Mouse (Mus musculus): ENCODE measurements around the gene Pmm1. TPM values are rescaled to one million over a fixed set of nuclear protein-coding genes. Genes with fewer than 3 reads are reported as not detected.
"Not testable (repeated sequence)": the region's sequence is repeated elsewhere in the genome, so short reads cannot be mapped to it uniquely, and the experiment has no call there.

The Pmm1 gene
- polyA plus RNA-seq, 1 experiment from 2014 or later, result 108 TPM

- H3K27me3 ChIP-seq; ATAC-seq (ENCODE audit: low FRiP score, low read depth); H3K27ac ChIP-seq (replicated peaks); H3K9ac ChIP-seq; H3K9me3 ChIP-seq; H3K36me3 ChIP-seq; H3K4me2 ChIP-seq; H3K4me3 ChIP-seq; H3K4me1 ChIP-seq (replicated peaks): not testable (repeated sequence)
- 74% methylated on average over 6 of the region's 6 CpGs for WGBS
Measured at GRCm38 (mm10) chr15:81969635-81970034, 8.9 kb upstream of the Pmm1 start.

GRCm38 (mm10) chr15:81969173-81969572 lies 8.4 kb upstream of the Pmm1 start:
- WGBS, result 81% methylated on average over 7 of the region's 7 CpGs
- H3K27me3 ChIP-seq, result no peaks in the 10 kb centered on the region
- no peak for ATAC-seq (ENCODE audit: low FRiP score, low read depth)
- 0 out of 2 replicates have a peak, but pooled peaks cover 6% of the 10 kb centered on the region for H3K9me3 ChIP-seq
- H3K4me1 ChIP-seq (replicated peaks), result no peaks in the 10 kb centered on the region
- no peak overlapping the region for H3K4me3 ChIP-seq
- H3K36me3 ChIP-seq, result no peaks in the 10 kb centered on the region
- H3K27ac ChIP-seq (replicated peaks), result no peak overlapping the region
- H3K9ac ChIP-seq, result no peak overlapping the region
- no peak overlapping the region for H3K4me2 ChIP-seq

- Histone ChIP-seq H3K9ac (no peak overlapping the region), H3K4me1 (replicated peaks) (no peaks in the 10 kb centered on the region), H3K27me3 (no peaks in the 10 kb centered on the region), H3K27ac (replicated peaks) (no peak overlapping the region), H3K4me3 (no peak overlapping the region), H3K9me3 (0 out of 2 replicates have a peak, but pooled peaks cover 6% of the 10 kb centered on the region), H3K36me3 (no peaks in the 10 kb centered on the region), H3K4me2 (no peak overlapping the region)
- WGBS, result 63% methylated on average over 2 of the region's 2 CpGs
- ATAC-seq (ENCODE audit: low FRiP score, low read depth), result no peak
Measured at GRCm38 (mm10) chr15:81968447-81968846, 7.7 kb upstream of the Pmm1 start.

- no peaks in the 10 kb centered on the region for H3K4me1 ChIP-seq (replicated peaks)
- no peaks in the 10 kb centered on the region for H3K27me3 ChIP-seq
- H3K9ac ChIP-seq, result no peak overlapping the region
- H3K9me3 ChIP-seq, result 0 out of 2 replicates have a peak, but pooled peaks cover 3% of the 10 kb centered on the region
- no peaks in the 10 kb centered on the region for H3K36me3 ChIP-seq
- no peak overlapping the region for H3K27ac ChIP-seq (replicated peaks)
- WGBS, result 94% methylated on average over 5 of the region's 5 CpGs
- ATAC-seq (ENCODE audit: low FRiP score, low read depth), result no peak
- H3K4me3 ChIP-seq, result no peak overlapping the region
- no peak overlapping the region for H3K4me2 ChIP-seq
Measured at GRCm38 (mm10) chr15:81967821-81968220, 7.1 kb upstream of the Pmm1 start.

GRCm38 (mm10) chr15:81966062-81966829 lies 5.5 kb upstream of the Pmm1 start:
- Histone ChIP-seq H3K9me3 (no peaks in the 10 kb centered on the region), H3K27me3 (no peaks in the 10 kb centered on the region), H3K4me2 (no peak overlapping the region), H3K27ac (replicated peaks) (no peak overlapping the region), H3K9ac (no peak overlapping the region), H3K4me1 (replicated peaks) (no peaks in the 10 kb centered on the region), H3K36me3 (no peaks in the 10 kb centered on the region), H3K4me3 (no peak overlapping the region)
- 90% methylated on average over 10 of the region's 14 CpGs for WGBS
- no peak for ATAC-seq (ENCODE audit: low FRiP score, low read depth)

- Histone ChIP-seq H3K9me3 (no peaks in the 10 kb centered on the region), H3K27me3 (no peaks in the 10 kb centered on the region), H3K27ac (replicated peaks) (no peak overlapping the region), H3K4me2 (no peak overlapping the region), H3K9ac (no peak overlapping the region), H3K36me3 (no peaks in the 10 kb centered on the region), H3K4me3 (no peak overlapping the region), H3K4me1 (replicated peaks) (peaks cover 3% of the 10 kb centered on the region)
- no peak for ATAC-seq (ENCODE audit: low FRiP score, low read depth)
- WGBS, result 71% methylated on average over 4 of the region's 4 CpGs
Measured at GRCm38 (mm10) chr15:81964980-81965545, 4.3 kb upstream of the Pmm1 start.

GRCm38 (mm10) chr15:81964262-81964661 lies 3.5 kb upstream of the Pmm1 start:
- WGBS, result 62% methylated on average over 1 of the region's 1 CpGs
- no peak for ATAC-seq (ENCODE audit: low FRiP score, low read depth)
- Histone ChIP-seq H3K27me3 (no peaks in the 10 kb centered on the region), H3K4me1 (replicated peaks) (peaks cover 11% of the 10 kb centered on the region), H3K9me3 (no peaks in the 10 kb centered on the region), H3K27ac (replicated peaks) (no peak overlapping the region), H3K4me3 (no peak overlapping the region), H3K36me3 (no peaks in the 10 kb centered on the region), H3K9ac (no peak overlapping the region), H3K4me2 (no peak overlapping the region)

GRCm38 (mm10) chr15:81961078-81961451 lies 335 bp upstream of the Pmm1 start:
- peak overlapping the region; percentile 89 for H3K27ac ChIP-seq (replicated peaks)

GRCm38 (mm10) chr15:81958906-81959305 lies 1.8 kb downstream of the Pmm1 start:
- 91% methylated on average over 3 of the region's 3 CpGs for WGBS
- Histone ChIP-seq H3K4me2 (peak overlapping the region; percentile 86), H3K9ac (no peak overlapping the region), H3K4me1 (replicated peaks) (peaks cover 16% of the 10 kb centered on the region), H3K36me3 (peaks cover 16% of the 10 kb centered on the region), H3K27ac (replicated peaks) (no peak overlapping the region), H3K27me3 (no peaks in the 10 kb centered on the region), H3K4me3 (no peak overlapping the region), H3K9me3 (no peaks in the 10 kb centered on the region)
- no peak for ATAC-seq (ENCODE audit: low FRiP score, low read depth)

More at GRCm38 (mm10) chr15:81961078-81961451, 335 bp upstream of the Pmm1 start:
- Histone ChIP-seq H3K36me3 (no peaks in the 10 kb centered on the region), H3K9me3 (no peaks in the 10 kb centered on the region), H3K4me1 (replicated peaks) (peaks cover 16% of the 10 kb centered on the region), H3K27me3 (no peaks in the 10 kb centered on the region), H3K4me3 (peak overlapping the region; percentile 66), H3K9ac (no peak overlapping the region), H3K4me2 (peak overlapping the region; percentile 86)
- 4% methylated on average over 7 of the region's 8 CpGs for WGBS
- ATAC-seq (ENCODE audit: low FRiP score, low read depth), result no peak; the same call in 1 of the 2 replicates

- WGBS, result 85% methylated on average over 11 of the region's 11 CpGs
- Histone ChIP-seq H3K27me3 (no peaks in the 10 kb centered on the region), H3K4me3 (no peak overlapping the region), H3K4me1 (replicated peaks) (peaks cover 16% of the 10 kb centered on the region), H3K9me3 (no peaks in the 10 kb centered on the region), H3K9ac (no peak overlapping the region), H3K36me3 (peaks cover 25% of the 10 kb centered on the region), H3K4me2 (no peak overlapping the region), H3K27ac (replicated peaks) (no peak overlapping the region)
- ATAC-seq (ENCODE audit: low FRiP score, low read depth), result no peak
Measured at GRCm38 (mm10) chr15:81957598-81957997, 3.1 kb downstream of the Pmm1 start.

- peaks cover 35% of the 10 kb centered on the region for H3K36me3 ChIP-seq
- 56% methylated on average over 8 of the region's 8 CpGs for WGBS
- H3K27me3 ChIP-seq, result no peaks in the 10 kb centered on the region
- no peak overlapping the region for H3K4me3 ChIP-seq
- H3K4me2 ChIP-seq, result no peak overlapping the region
- ATAC-seq (ENCODE audit: low FRiP score, low read depth), result no peak
- peaks cover 16% of the 10 kb centered on the region for H3K4me1 ChIP-seq (replicated peaks)
- no peak overlapping the region for H3K9ac ChIP-seq
- H3K9me3 ChIP-seq, result no peaks in the 10 kb centered on the region
- H3K27ac ChIP-seq (replicated peaks), result no peak overlapping the region
Measured at GRCm38 (mm10) chr15:81956457-81956856, 4.3 kb downstream of the Pmm1 start.

- Histone ChIP-seq H3K9ac (no peak overlapping the region), H3K36me3 (peaks cover 43% of the 10 kb centered on the region), H3K4me3 (no peak overlapping the region), H3K4me2 (no peak overlapping the region), H3K9me3 (no peaks in the 10 kb centered on the region), H3K27me3 (no peaks in the 10 kb centered on the region), H3K27ac (replicated peaks) (no peak overlapping the region), H3K4me1 (replicated peaks) (peaks cover 16% of the 10 kb centered on the region)
- ATAC-seq (ENCODE audit: low FRiP score, low read depth), result no peak
- WGBS, result 95% methylated on average over 15 of the region's 15 CpGs
Measured at GRCm38 (mm10) chr15:81955414-81955813, 5.3 kb downstream of the Pmm1 start.
